Mouse (Mus musculus): ENCODE results near the gene Aspm.
"Not testable (repeated sequence)": the region's sequence is repeated elsewhere in the genome, so short reads cannot be mapped to it uniquely, and the experiment has no call there.

The Aspm gene

GRCm38 (mm10) chr1:139454340-139455225 is at the start of gene Aspm:
TSS of gene Aspm (plus strand) at chr1:139454772.
- DNase-seq (ENCODE audit: low spot score in 2 of 2): peak; percentile 88 to 89

DNA sequence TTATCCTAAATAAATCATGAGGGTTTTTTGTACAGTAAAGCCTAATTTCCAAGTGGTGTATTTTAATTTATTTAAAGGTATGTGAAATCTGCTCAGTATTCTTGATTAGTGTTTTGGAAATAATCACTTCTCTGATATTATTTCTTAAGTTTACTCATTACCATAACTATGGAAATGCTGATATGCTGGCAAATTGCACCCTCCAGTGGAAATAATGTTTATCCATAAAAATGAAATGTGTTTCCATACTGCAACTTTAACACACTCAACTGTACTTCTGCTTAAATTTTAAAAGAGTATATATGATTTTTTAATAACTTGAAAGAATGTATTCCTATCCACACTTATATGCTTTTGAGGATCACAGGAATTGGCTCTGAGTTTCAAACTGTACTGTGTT is 48.8 kb upstream of the Aspm start:
- no peak for DNase-seq (ENCODE audit: low spot score in 2 of 2)

GRCm38 (mm10) chr1:139407701-139408100 is 46.9 kb upstream of the Aspm start:
- no peak for DNase-seq (ENCODE audit: low spot score in 2 of 2)

DNA sequence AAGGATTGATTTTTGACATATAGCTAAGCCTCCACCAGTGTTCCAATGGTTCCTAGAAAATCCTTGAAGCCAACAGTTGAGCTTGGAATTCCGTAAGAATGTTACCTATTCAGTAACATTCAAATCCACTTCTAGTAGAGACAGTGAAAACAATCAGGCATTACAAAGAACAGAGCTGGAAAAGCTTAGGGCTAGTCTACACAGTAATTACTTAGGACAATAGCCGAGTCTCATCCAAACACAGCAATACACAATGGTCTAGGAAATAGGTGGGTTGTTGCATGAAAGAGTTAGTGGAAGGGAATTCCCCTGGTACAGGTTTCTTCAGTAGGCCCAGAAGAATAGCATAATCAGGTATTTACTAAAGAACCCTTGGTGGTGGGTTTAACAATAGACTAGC is 42.2 kb upstream of the Aspm start:
- not testable (repeated sequence) for DNase-seq (ENCODE audit: low spot score in 2 of 2)

DNA sequence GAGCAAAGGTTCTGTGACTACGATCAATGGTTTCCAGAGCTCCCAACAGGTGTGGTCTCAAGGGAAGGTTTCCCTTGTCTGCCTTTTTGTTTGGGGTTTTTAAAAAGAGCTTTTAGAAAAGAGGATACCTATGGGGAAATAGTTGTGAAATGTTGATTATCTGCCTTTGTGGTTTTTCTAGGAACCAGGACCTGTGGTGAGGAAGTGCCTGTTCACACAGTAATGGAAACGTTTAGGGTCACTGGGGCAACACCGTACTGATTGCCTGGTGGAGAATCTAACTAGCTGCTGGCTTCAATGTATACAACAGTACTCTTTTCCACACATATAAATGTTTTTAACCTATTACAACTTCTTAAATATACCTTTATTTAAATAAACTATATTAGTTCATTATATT is 41.1 kb upstream of the Aspm start:
- no peak for DNase-seq (ENCODE audit: low spot score in 2 of 2)

DNA sequence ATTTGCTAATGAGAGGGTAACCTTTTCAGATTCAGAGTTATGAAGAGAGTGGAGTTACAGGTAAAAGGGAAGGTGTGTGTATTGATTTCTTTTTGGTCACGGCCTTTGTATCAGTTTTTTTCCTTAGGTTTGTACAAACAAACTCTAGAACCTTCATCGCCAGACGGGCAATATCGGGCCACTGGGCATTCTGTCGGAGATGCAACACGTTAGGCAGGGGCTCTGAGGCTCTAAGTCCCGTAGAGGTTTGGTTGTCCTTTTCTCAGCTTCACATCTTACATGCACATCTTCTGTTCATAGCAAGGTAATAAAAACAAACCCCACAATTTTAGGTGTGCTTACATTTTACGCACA is 33.1 kb upstream of the Aspm start:
- DNase-seq (ENCODE audit: low spot score in 2 of 2): no peak

- DNase-seq (ENCODE audit: low spot score in 2 of 2): peak; percentile 86 to 87
Observed at GRCm38 (mm10) chr1:139421875-139422791, 32.4 kb upstream of the Aspm start, which contains the start of gene Zbtb41. TSS of gene Zbtb41 (plus strand) at chr1:139422288.

DNA sequence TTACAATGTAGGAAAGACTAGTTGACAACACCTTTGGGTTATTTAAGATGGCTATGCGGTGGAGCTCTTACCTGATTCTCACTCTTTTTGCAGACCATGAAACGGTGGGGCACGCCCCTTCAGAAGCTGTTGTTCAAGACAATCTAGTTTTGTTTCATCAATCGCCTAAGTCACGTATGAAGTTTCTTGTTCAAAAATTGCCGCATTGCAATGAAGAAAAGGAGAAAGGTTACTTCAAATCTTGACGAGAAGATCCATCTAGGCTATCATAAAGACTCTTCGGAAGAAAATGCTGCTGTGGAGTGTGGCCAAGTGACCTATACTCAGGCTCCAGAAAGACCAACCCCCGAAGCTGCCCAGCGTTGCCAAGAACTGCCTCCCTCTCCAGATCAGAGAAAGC is 31.6 kb upstream of the Aspm start:
- peak in 1 of 2 experiments; percentile 12 for DNase-seq (ENCODE audit: low spot score in 2 of 2)

- DNase-seq (ENCODE audit: low spot score in 2 of 2): peak in 1 of 2 experiments; percentile 9
Observed at GRCm38 (mm10) chr1:139423931-139424330, 30.6 kb upstream of the Aspm start.

- no peak for DNase-seq (ENCODE audit: low spot score in 2 of 2)
Observed at GRCm38 (mm10) chr1:139425006-139425405, 29.6 kb upstream of the Aspm start.

- DNase-seq (ENCODE audit: low spot score in 2 of 2): no peak
Observed at GRCm38 (mm10) chr1:139438373-139438772, 16.2 kb upstream of the Aspm start.

DNA sequence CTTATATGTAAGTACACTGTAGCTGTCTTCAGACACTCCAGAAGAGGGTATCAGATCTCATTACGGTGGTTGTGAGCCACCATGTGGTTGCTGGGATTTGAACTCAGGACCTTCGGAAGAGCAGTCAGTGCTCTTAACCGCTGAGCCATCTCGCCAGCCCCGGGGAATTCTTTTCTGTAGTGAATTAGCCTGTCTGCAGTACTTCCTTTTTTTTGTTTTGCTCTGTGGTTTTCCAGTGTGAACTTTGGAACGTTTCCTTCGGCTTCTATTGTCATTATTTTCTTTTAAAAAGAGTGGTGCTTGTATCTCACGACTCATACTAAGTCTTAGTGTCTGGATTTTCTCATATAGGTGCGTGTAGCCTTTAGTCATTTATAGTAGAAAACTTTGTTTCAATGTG is 11.5 kb upstream of the Aspm start:
- DNase-seq (ENCODE audit: low spot score in 2 of 2): not testable (repeated sequence)

GRCm38 (mm10) chr1:139455226-139455869 is 776 bp downstream of the Aspm start:
- DNase-seq (ENCODE audit: low spot score in 2 of 2): no peak

DNA sequence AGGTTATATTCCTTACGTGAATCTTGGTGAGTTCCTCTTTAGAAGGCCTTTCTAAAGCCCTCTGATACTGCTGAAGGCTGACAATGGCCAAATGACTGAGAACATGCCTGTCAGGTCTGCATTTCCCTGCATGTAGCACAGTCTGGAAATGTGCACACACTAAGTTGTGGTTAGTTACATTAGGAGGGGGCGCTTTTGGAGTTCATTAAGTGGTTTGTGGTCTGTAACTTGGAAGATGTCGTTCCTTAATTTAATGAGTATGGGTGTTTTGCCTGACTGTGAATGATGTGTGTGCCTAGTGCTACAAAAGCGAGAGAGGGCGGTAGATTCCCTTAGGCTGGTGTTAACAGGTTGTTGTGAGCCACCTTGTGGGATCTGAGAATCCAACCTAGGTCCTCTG is 6.2 kb downstream of the Aspm start:
- DNase-seq (ENCODE audit: low spot score in 2 of 2): no peak

- no peak for DNase-seq (ENCODE audit: low spot score in 2 of 2)
Observed at GRCm38 (mm10) chr1:139465936-139466335, 11.4 kb downstream of the Aspm start.

GRCm38 (mm10) chr1:139478898-139479297 is 24.3 kb downstream of the Aspm start:
- peak in 1 of 2 experiments; percentile 7 for DNase-seq (ENCODE audit: low spot score in 2 of 2)

DNA sequence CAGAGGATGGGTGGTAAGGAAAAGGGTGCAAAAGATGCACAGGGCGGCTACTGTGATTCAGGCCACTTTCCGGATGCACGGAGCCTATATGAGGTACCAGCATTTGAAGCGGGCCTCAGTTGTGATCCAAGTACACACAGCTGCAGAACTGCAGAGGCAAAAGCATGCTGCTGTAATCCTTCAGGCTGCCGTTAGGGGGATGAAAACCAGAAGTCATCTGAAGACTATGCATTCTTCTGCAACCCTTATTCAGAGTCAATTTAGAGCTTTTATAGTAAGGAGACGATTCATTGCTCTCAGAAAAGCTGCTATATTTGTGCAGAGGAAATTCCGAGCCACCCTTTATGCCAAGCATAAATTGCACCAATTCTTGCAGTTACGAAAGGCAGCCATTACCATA is 25.7 kb downstream of the Aspm start:
- DNase-seq (ENCODE audit: low spot score in 2 of 2): peak; percentile 13 to 22

DNA sequence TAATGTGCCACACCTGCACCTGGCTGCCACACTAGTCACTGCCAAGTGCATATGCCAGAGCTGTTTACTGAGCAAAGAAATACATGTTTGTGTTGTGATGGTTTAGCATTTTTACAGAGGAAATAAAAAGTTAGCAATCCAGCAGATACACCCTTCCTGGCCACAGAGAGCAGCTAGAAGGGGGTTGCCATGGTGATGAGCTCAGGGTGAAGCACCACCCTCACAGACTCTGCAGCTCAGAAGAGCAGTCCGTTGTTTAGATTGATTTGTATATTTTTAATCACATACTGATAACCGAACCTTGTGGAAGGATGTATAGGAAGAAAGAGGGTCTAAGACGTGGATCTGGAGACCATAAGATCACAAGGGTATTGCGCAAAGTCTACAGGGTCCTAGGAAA is 26.6 kb downstream of the Aspm start:
- DNase-seq (ENCODE audit: low spot score in 2 of 2): no peak

GRCm38 (mm10) chr1:139494630-139495029 is 40.1 kb downstream of the Aspm start:
- no peak for DNase-seq (ENCODE audit: low spot score in 2 of 2)

DNA sequence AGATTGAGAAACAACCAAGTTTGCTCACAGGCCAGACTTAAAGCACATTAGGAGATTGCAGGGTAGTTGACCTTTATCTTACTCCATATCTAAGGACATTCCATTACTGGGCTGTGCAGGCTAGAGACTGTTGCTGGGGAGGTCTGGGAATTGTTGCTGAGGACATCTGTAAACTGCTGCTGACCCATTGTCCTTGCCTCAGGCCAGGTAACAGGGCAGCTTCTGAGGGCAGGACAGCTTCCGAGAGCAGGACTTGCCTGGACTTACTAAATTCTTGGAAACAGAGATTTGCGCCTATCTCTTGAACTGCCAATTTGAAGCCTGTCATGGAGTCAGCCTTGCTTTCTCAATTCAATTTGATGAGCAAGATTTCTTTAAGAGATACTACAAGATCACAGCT is 40.8 kb downstream of the Aspm start:
- no peak for DNase-seq (ENCODE audit: low spot score in 2 of 2)

- no peak for DNase-seq (ENCODE audit: low spot score in 2 of 2)
Observed at GRCm38 (mm10) chr1:139496212-139496611, 41.6 kb downstream of the Aspm start.

- no peak for DNase-seq (ENCODE audit: low spot score in 2 of 2)
Observed at GRCm38 (mm10) chr1:139499751-139500150, 45.2 kb downstream of the Aspm start.

Data from right cerebral cortex, adult 2 months (tissue).